Mouse (Mus musculus) myocyte (in vitro differentiated cells): Measurements from ENCODE around the gene Iqcn. TPM values are rescaled to one million over a fixed set of nuclear protein-coding genes. Genes with fewer than 3 reads are reported as not detected.
A peak's percentile ranks its signal among the peaks of the same experiment; 100 is the strongest.

Experiments used
- H3K27me3 ChIP-seq: one replicate; pipeline ENCODE4 v1.6.1; 2011; ENCODE audit not compliant: control insufficient read depth, insufficient read depth, insufficient read length
- H3K36me3 ChIP-seq: one replicate; pipeline ENCODE4 v1.6.1; 2011; ENCODE audit not compliant: control insufficient read depth, insufficient read depth
- H3K4me2 ChIP-seq: one replicate; pipeline ENCODE4 v1.6.1; 2011; ENCODE audit warnings: low read depth, control low read depth
- H3K4me3 ChIP-seq: one replicate; pipeline ENCODE4 v1.5.1; 2011; ENCODE audit warnings: mild to moderate bottlenecking, control low read depth, moderate library complexity
- H3K79me2 ChIP-seq: one replicate; pipeline ENCODE4 v1.6.1; 2011; ENCODE audit not compliant: control insufficient read depth, insufficient read depth
- H3ac ChIP-seq: one replicate; pipeline ENCODE4 v1.6.1; 2011; ENCODE audit not compliant: control insufficient read depth, insufficient read length
- CEBPB ChIP-seq: IDR thresholded peaks from 2 replicates; pipeline ENCODE4 v1.6.1; 2011; ENCODE audit warnings: mild to moderate bottlenecking, moderate library complexity; ENCODE audit not compliant: poor library complexity, insufficient read depth, severe bottlenecking
- E2F4 ChIP-seq: IDR thresholded peaks from one replicate; pipeline ENCODE4 v1.6.1; 2011; ENCODE audit warnings: mild to moderate bottlenecking, control low read depth, moderate library complexity; ENCODE audit not compliant: insufficient read depth
- MAX ChIP-seq: IDR thresholded peaks from one replicate; pipeline ENCODE4 v1.6.1; 2011; ENCODE audit warnings: low read depth, mild to moderate bottlenecking, control low read depth
- MYOD1 ChIP-seq, 3 experiments: IDR thresholded peaks; one replicate each; pipeline ENCODE4 v1.6.1; 2011; ENCODE audit warnings: control low read depth in 2 of 3, low read depth in 2 of 3, mild to moderate bottlenecking in 2 of 3, moderate library complexity in 1 of 3; ENCODE audit not compliant: insufficient read length in 2 of 3, control insufficient read depth in 1 of 3
- MYOG ChIP-seq, 3 experiments: IDR thresholded peaks; one replicate each; pipeline ENCODE4 v1.6.1; 2011; ENCODE audit warnings: control low read depth in 2 of 3, low read depth in 2 of 3, mild to moderate bottlenecking in 2 of 3; ENCODE audit not compliant: insufficient read length in 2 of 3, control insufficient read depth in 1 of 3, insufficient read depth in 1 of 3
- POLR2A ChIP-seq: IDR thresholded peaks from one replicate; pipeline ENCODE4 v1.6.1; 2011; ENCODE audit warnings: low read depth, mild to moderate bottlenecking, control low read depth, moderate library complexity; ENCODE audit not compliant: insufficient read length
- POLR2AphosphoS2 ChIP-seq: IDR thresholded peaks from one replicate; pipeline ENCODE4 v1.6.1; 2011; ENCODE audit warnings: low read depth, control low read depth; ENCODE audit not compliant: insufficient read length
- REST ChIP-seq: IDR thresholded peaks from one replicate; pipeline ENCODE4 v1.6.1; 2011; ENCODE audit warnings: mild to moderate bottlenecking, control low read depth, moderate library complexity; ENCODE audit not compliant: insufficient read depth, insufficient read length
- SRF ChIP-seq: IDR thresholded peaks from one replicate; pipeline ENCODE4 v1.6.1; 2011; ENCODE audit warnings: low read depth; ENCODE audit not compliant: control insufficient read depth, insufficient read length
- TCF12 ChIP-seq: IDR thresholded peaks from one replicate; pipeline ENCODE4 v1.6.1; 2011; ENCODE audit warnings: mild to moderate bottlenecking, control low read depth; ENCODE audit not compliant: poor library complexity, insufficient read depth, severe bottlenecking
- TCF3 ChIP-seq: IDR thresholded peaks from one replicate; pipeline ENCODE4 v1.6.1; 2011; ENCODE audit warnings: low read depth, control low read depth; ENCODE audit not compliant: insufficient read length
- USF1 ChIP-seq: IDR thresholded peaks from one replicate; pipeline ENCODE4 v1.6.1; 2011; ENCODE audit warnings: low read depth, mild to moderate bottlenecking, control low read depth, moderate library complexity
- polyA plus RNA-seq: library from polyadenylated mRNA; unstranded; fragments of >200 nt; fragmentation: generic; extraction: Trizol; gene quantifications from one replicate; pipeline ENCODE4 v1.2.1, GENCODE M21; 2012; ENCODE audit warnings: missing spikeins

The Iqcn gene
- polyA plus RNA-seq, 1 experiment = 0.02 TPM

GRCm38 (mm10) chr8:70673079-70673856 lies 30.0 kb upstream of the Iqcn start, which contains the start of gene Lsm4:
Lsm4 (plus strand) TSS chr8:70673248.
- Histone ChIP-seq H3K4me3 (peak within 1 kb of the TSS; percentile 23), H3K36me3 (no peaks in the 10 kb centered on the region), H3ac (peak within 1 kb of the TSS; percentile 70), H3K27me3 (no peaks in the 10 kb centered on the region), H3K4me2 (peak within 1 kb of the TSS; percentile 90), H3K79me2 (peaks cover 29% of the 10 kb centered on the region)
- peak in 1 of 3 experiments; percentile 5 for TF ChIP-seq MYOG (IDR thresholded peaks at IDR 0.05; ENCODE audit: control insufficient read depth in 1 of 3, insufficient read depth in 1 of 3, insufficient read length in 2 of 3, low read depth in 2 of 3)
- TF ChIP-seq POLR2A = peak; percentile 57
- TF ChIP-seq USF1 = peak; percentile 98
- TF ChIP-seq POLR2AphosphoS2 = no peak
- no peak for TF ChIP-seq MAX
- TF ChIP-seq TCF12 = no peak
- TF ChIP-seq REST = no peak
- TF ChIP-seq TCF3 = no peak
- peak; percentile 66 for TF ChIP-seq SRF
- peak in 1 of 3 experiments; percentile 6 for TF ChIP-seq MYOD1 (IDR thresholded peaks at IDR 0.05; ENCODE audit: control insufficient read depth in 1 of 3, insufficient read length in 2 of 3, low read depth in 2 of 3)
- TF ChIP-seq CEBPB = no peak
- TF ChIP-seq E2F4 = peak; percentile 77

DNA sequence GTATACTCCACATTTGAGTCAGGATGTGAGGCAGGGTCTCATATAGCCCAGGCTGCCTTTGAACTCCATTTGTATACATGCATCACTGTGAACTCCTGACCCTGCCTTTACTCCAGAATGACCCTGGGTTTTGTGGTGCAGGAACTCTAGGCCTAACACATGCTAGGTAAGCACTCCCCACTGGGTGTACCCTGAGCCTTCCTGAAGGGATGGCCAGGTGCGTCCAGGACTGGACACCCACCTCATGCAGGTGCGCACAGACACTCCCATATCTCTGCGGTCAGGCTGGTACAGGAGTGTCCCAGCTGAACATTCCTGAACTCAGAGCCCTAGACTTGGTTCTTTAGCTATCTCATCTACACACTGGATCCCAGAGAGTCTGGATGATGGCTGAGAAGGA lies 29.1 kb upstream of the Iqcn start:
- TF ChIP-seq TCF3 (no peak), POLR2A (peak; percentile 43)
- Histone ChIP-seq H3K4me2 (peak overlapping the region; percentile 90), H3K79me2 (peaks cover 29% of the 10 kb centered on the region), H3K36me3 (no peaks in the 10 kb centered on the region), H3ac (peak overlapping the region; percentile 70), H3K27me3 (no peaks in the 10 kb centered on the region), H3K4me3 (peak overlapping the region; percentile 23)

DNA sequence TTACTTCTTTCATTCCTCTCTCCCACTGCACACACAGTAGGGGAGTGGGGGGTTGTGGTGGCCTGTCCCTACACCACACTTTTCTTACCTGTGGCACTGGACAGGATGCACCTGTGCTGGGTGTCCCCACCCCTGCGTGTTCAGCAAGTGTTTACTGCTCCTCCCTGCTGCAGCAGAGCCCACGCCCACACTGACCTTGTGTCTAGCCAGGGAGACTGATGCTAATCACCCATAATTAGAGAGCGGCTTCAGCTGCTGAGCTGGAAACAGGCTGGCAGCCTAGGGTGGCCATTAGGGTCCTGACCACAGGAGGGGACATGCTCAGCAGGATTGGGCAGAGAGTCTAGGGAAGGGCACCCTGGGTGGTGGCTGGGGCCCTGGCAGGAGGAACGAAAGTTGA lies 28.5 kb upstream of the Iqcn start:
- H3K4me3 ChIP-seq = peak overlapping the region; percentile 23
- H3K4me2 ChIP-seq = peak overlapping the region; percentile 90
- H3K36me3 ChIP-seq = no peaks in the 10 kb centered on the region
- no peak overlapping the region for H3ac ChIP-seq
- H3K27me3 ChIP-seq = no peaks in the 10 kb centered on the region
- H3K79me2 ChIP-seq = peaks cover 29% of the 10 kb centered on the region
- TF ChIP-seq MYOD1 (IDR thresholded peaks at IDR 0.05; ENCODE audit: control insufficient read depth in 1 of 3, insufficient read length in 2 of 3, low read depth in 2 of 3) (peak in 2 of 3 experiments; percentile 17 to 89), SRF (no peak), REST (no peak), TCF3 (no peak), E2F4 (no peak), MAX (no peak), USF1 (no peak), POLR2AphosphoS2 (no peak), MYOG (IDR thresholded peaks at IDR 0.05; ENCODE audit: control insufficient read depth in 1 of 3, insufficient read depth in 1 of 3, insufficient read length in 2 of 3, low read depth in 2 of 3) (peak in 2 of 3 experiments; percentile 10 to 77)

DNA sequence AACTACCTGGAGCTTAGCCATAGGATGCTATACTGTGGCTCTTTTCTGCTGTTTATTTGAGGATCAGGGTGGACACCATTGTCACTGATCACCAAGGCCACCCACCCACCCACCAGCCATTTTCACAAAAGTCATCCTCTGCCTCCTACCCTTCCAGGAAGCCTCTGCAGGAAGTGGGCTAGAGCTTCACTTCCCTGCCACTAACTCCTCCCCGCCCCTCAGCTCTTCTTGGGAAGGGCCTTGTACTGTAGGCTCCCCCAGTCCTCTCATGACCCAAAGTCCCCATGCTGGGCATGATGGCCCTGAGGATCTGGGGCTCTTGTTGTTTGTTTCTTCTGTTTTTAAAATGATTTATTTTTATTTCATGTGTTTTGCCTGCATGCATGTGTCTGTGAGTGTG lies 27.9 kb upstream of the Iqcn start:
- peaks cover 29% of the 10 kb centered on the region for H3K79me2 ChIP-seq
- H3K36me3 ChIP-seq = no peaks in the 10 kb centered on the region
- no peaks in the 10 kb centered on the region for H3K27me3 ChIP-seq
- no peak overlapping the region for H3K4me3 ChIP-seq
- no peak overlapping the region for H3K4me2 ChIP-seq
- no peak for TF ChIP-seq TCF3
- no peak for TF ChIP-seq CEBPB
- TF ChIP-seq TCF12 = no peak
- H3ac ChIP-seq = no peak overlapping the region

GRCm38 (mm10) chr8:70677451-70678080 lies 25.7 kb upstream of the Iqcn start:
- no peak for TF ChIP-seq SRF
- no peak for TF ChIP-seq REST
- TF ChIP-seq POLR2A = no peak
- no peak for TF ChIP-seq MYOD1 (IDR thresholded peaks at IDR 0.05; ENCODE audit: control insufficient read depth in 1 of 3, insufficient read length in 2 of 3, low read depth in 2 of 3)
- no peak for TF ChIP-seq TCF3
- TF ChIP-seq E2F4 = no peak
- no peak for TF ChIP-seq CEBPB
- no peak for TF ChIP-seq POLR2AphosphoS2
- no peak for TF ChIP-seq TCF12
- no peak for TF ChIP-seq USF1
- TF ChIP-seq MAX = no peak
- no peaks in the 10 kb centered on the region for H3K36me3 ChIP-seq
- no peak overlapping the region for H3ac ChIP-seq
- no peaks in the 10 kb centered on the region for H3K27me3 ChIP-seq
- peaks cover 29% of the 10 kb centered on the region for H3K79me2 ChIP-seq
- H3K4me3 ChIP-seq = no peak overlapping the region
- H3K4me2 ChIP-seq = no peak overlapping the region
